Mouse (Mus musculus) lung, postnatal 0 days (tissue): ENCODE results near the gene F2rl2. TPM values are rescaled to one million over a fixed set of nuclear protein-coding genes. Genes with fewer than 3 reads are reported as not detected.

Experiments
- ATAC-seq: fragments of 200-750 bp; cut with Nextera tagmentation; 2 replicates; pipeline ENCODE4 v1.8.0; 2017; ENCODE audit warnings: moderate library complexity
- DNase-seq: peaks from one replicate; pipeline ENCODE4 v3.0.0-alpha.2; 2016; ENCODE audit warnings: low spot score
- H3K27ac ChIP-seq: fragments of 300-500 bp; sonication (generic); 2 replicates; pipeline ENCODE4 v1.5.1; 2014; ENCODE audit warnings: antibody characterized with exemption, mild to moderate bottlenecking, low read length, mixed read lengths
- H3K27me3 ChIP-seq: fragments of 300-500 bp; sonication (generic); replicated peaks from 2 replicates; pipeline ENCODE4 v1.6.1; 2014; ENCODE audit warnings: low read length, mixed read lengths; ENCODE audit not compliant: insufficient read depth
- H3K36me3 ChIP-seq: fragments of 300-500 bp; sonication (generic); 2 replicates; pipeline ENCODE4 v1.6.1; 2014; ENCODE audit warnings: low read length, mixed read lengths; ENCODE audit not compliant: insufficient read depth
- H3K4me1 ChIP-seq: fragments of 300-500 bp; sonication (generic); 2 replicates; pipeline ENCODE4 v1.6.1; 2014; ENCODE audit warnings: antibody characterized with exemption, low read depth, low read length, mixed read lengths; ENCODE audit not compliant: insufficient read depth
- H3K4me2 ChIP-seq: fragments of 300-500 bp; sonication (generic); replicated peaks from 2 replicates; pipeline ENCODE4 v1.6.1; 2014; ENCODE audit warnings: low read depth, mild to moderate bottlenecking, low read length, moderate library complexity, mixed read lengths
- H3K4me3 ChIP-seq: fragments of 300-500 bp; sonication (generic); 2 replicates; pipeline ENCODE4 v1.5.1; 2014; ENCODE audit warnings: low read depth, low read length
- H3K9ac ChIP-seq: fragments of 300-500 bp; sonication (generic); replicated peaks from 2 replicates; pipeline ENCODE4 v1.6.1; 2014; ENCODE audit warnings: low read depth, mild to moderate bottlenecking
- H3K9me3 ChIP-seq: fragments of 300-500 bp; sonication (generic); 2 replicates; pipeline ENCODE4 v1.6.1; 2016; ENCODE audit warnings: low read length, mixed read lengths
- CTCF ChIP-seq: IDR thresholded peaks from 2 replicates; pipeline ENCODE4 v1.5.1; 2016; ENCODE audit warnings: antibody characterized with exemption, mild to moderate bottlenecking
- EP300 ChIP-seq: IDR thresholded peaks from 2 replicates; pipeline ENCODE4 v1.6.1; 2016; ENCODE audit warnings: antibody characterized with exemption, mild to moderate bottlenecking, control low read depth
- WGBS: fragments of 180-500 bp; shearing (Covaris S2); extraction: QIAGEN DNeasy Blood & Tissue Kit; methylation state at CpG from one replicate; pipeline ENCODE4 v1.1.7; 2014; 5-methylcytosine and 5-hydroxymethylcytosine counted together
- polyA plus RNA-seq: library from polyadenylated mRNA; unstranded; fragments of >200 nt; fragmentation: Nextera tagmentation; extraction: Ambion mirVana; gene quantifications from 2 replicates; pipeline ENCODE4 v1.2.1, GENCODE M21; 2015

The F2rl2 gene
- polyA plus RNA-seq, 1 experiment from 2014 or later = 1.4 TPM

DNA sequence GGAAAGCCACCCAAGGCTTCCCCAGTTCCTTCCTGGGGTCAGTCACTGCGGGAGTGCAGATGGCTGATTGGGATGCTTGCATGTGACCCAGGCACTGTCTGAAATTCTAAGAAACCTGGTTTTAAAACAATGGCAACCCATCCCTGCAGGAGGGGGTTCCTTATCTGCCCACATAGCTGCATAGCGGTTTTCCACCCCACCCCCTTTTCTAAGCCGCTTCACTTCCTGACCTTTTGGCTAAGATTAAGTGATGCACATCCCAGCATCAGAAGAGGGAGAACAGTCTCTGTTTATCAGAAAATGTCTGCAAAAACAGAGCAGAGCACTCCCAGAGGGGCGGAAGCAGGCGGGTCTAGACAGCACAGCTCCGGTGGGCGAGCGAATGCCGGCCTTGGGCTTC, 39.5 kb upstream of the F2rl2 start:
- Histone ChIP-seq H3K36me3 (no peaks in the 10 kb centered on the region), H3K4me2 (no peak overlapping the region), H3K4me3 (no peak overlapping the region), H3K27ac (no peak overlapping the region), H3K4me1 (no peaks in the 10 kb centered on the region), H3K9me3 (no peaks in the 10 kb centered on the region), H3K9ac (no peak overlapping the region), H3K27me3 (no peaks in the 10 kb centered on the region)
- TF ChIP-seq CTCF (no peak), EP300 (no peak)
- peak; percentile 23; the same call in 1 of the 2 replicates for ATAC-seq
- no peak for DNase-seq
- WGBS = 52% methylated on average over 9 of the region's 9 CpGs

DNA sequence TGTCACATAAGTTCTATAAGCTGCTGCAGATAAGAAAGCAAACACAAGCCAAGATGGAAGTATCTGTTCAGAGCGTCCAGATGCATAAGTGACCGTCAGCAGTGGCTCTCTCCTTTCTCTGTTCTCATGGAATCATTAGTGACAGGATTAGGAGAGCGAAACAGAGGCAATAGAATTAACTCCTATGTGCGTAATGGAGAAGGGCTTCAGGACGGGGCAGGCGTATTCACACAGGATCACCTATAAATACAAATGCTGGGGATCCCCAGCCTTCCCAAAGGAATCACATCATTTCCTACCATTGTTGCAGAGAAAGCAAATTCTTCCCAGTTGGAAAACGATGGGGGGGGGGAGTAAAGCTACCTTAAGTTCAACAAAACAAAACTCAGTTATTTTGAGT, 37.2 kb upstream of the F2rl2 start:
- H3K4me2 ChIP-seq = 0 out of 2 replicates have a peak overlapping the region, but pooled peaks have one; percentile 22
- no peak overlapping the region for H3K9ac ChIP-seq
- H3K27me3 ChIP-seq = no peaks in the 10 kb centered on the region
- 54% methylated on average over 7 of the region's 7 CpGs for WGBS
- no peaks in the 10 kb centered on the region for H3K36me3 ChIP-seq
- TF ChIP-seq CTCF (no peak), EP300 (no peak)
- H3K9me3 ChIP-seq = no peaks in the 10 kb centered on the region
- ATAC-seq = peak; percentile 32; the same call in 1 of the 2 replicates
- H3K27ac ChIP-seq = 0 out of 2 replicates have a peak overlapping the region, but pooled peaks have one; percentile 38
- no peaks in the 10 kb centered on the region for H3K4me1 ChIP-seq
- H3K4me3 ChIP-seq = no peak overlapping the region
- DNase-seq = no peak

DNA sequence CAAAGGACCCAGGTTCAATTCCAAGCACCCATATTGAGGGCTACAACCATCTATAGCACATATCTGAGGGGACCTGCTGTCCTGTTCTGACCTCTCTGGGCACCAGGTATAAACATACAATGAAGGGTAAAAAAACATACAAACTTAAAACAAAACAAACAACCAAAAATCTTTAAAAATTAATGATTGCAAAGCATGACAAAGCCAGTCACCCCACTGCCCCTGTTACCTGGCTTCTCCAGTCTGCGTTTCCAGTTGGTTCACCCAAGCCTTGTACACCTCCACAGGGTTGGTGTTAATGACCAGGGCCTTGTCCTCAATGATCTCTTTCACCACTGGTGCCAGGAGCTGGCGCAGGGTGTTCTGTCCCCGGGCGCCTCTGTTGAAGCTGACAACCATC, 32.8 kb upstream of the F2rl2 start:
- 99% methylated on average over 4 of the region's 4 CpGs for WGBS
- TF ChIP-seq CTCF (no peak), EP300 (no peak)
- no peak for ATAC-seq

DNA sequence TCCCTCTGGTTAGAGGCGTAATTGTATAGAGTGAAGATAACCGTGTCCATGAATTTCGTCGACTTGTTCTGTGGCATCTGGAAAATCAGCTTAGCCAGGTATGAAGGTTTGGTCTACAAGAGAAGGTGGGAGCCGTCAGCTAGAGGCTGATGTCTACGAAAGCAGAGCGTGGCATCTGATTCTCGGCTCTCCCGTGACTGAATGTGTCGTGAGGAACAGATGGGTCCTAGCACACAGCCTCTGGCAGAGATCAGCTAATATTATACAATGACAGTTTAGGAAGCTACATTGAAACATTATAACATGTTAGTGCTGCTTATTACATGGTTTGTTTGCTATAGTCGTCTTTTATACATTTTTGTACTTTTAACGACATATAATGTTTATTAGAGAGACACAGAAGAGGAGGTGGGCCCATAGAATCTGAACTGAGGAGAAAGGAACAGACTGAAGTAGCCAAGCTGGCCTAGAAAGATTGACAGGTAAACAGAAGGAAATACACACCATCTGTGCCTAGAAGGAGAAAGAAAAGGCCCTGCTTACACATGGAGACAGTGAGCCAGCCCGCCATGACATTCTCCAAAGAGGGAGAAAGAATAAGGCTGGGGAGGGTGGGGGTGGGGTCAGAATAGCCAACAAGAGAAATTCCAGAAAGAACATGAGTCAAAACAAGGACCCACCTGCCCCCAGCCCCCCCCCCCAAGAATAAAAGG, 30.9 kb upstream of the F2rl2 start:
- ATAC-seq (no peak), DNase-seq (no peak)
- Histone ChIP-seq H3K4me2 (no peak overlapping the region), H3K27ac (no peak overlapping the region), H3K27me3 (no peaks in the 10 kb centered on the region), H3K4me1 (no peaks in the 10 kb centered on the region), H3K4me3 (no peak overlapping the region), H3K9me3 (no peaks in the 10 kb centered on the region), H3K36me3 (no peaks in the 10 kb centered on the region), H3K9ac (no peak overlapping the region)
- 89% methylated on average over 13 of the region's 13 CpGs for WGBS
- TF ChIP-seq CTCF (no peak), EP300 (no peak)

More for the DNA sequence above, 32.8 kb upstream of the F2rl2 start:
- DNase-seq = no peak
- H3K27ac ChIP-seq = no peak overlapping the region
- H3K9me3 ChIP-seq = no peaks in the 10 kb centered on the region
- H3K27me3 ChIP-seq = no peaks in the 10 kb centered on the region
- no peaks in the 10 kb centered on the region for H3K36me3 ChIP-seq
- no peak overlapping the region for H3K9ac ChIP-seq
- no peak overlapping the region for H3K4me3 ChIP-seq
- H3K4me1 ChIP-seq = no peaks in the 10 kb centered on the region
- no peak overlapping the region for H3K4me2 ChIP-seq

DNA sequence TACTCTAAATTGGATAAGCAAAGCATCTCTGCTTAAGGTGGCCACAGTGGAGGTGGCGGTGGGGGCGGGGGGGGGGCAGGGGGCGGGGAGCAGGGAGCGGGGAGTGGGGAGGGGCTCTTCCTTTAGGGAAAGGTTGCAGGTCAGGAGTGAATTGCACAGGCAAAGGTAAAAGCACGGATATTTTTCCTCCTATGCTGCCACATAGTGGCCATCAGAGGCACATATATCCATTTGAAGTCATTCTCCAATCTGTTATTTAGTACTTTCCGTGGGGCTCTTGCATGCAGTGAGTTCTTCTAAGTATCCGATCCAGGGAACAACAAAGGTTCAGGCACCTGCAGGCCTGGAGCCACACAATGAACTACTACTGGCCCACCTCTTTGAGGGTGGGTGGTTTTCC, 29.4 kb upstream of the F2rl2 start:
- Histone ChIP-seq H3K4me2 (no peak overlapping the region), H3K27me3 (no peaks in the 10 kb centered on the region), H3K9ac (no peak overlapping the region), H3K9me3 (no peaks in the 10 kb centered on the region), H3K36me3 (no peaks in the 10 kb centered on the region), H3K4me1 (no peaks in the 10 kb centered on the region), H3K4me3 (no peak overlapping the region), H3K27ac (no peak overlapping the region)
- TF ChIP-seq CTCF (peak; percentile 70), EP300 (no peak)
- peak; percentile 68 for DNase-seq
- ATAC-seq = peak; percentile 43; the same call in 1 of the 2 replicates
- 15% methylated on average over 7 of the region's 7 CpGs for WGBS

DNA sequence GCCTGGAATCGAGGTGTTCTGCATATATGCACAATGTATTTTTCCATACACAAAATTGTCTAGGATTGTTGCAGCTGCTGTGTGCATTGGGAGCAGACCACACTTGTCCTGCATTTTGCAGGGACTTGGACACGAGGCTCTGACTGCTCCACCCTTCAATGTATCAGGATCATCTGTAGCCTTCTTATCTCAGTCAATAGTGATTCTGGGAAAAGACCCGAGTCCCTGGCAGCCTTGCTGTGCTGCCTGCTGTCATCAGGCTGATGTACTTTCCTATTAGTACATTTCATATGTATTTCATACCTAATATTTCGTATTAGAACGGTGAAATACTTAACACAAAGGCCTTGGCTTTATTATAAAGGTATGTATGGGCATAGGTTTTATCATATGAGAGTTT, 26.1 kb upstream of the F2rl2 start:
- Histone ChIP-seq H3K27ac (no peak overlapping the region), H3K9ac (no peak overlapping the region), H3K4me3 (no peak overlapping the region), H3K4me2 (no peak overlapping the region), H3K27me3 (no peaks in the 10 kb centered on the region), H3K9me3 (no peaks in the 10 kb centered on the region), H3K4me1 (no peaks in the 10 kb centered on the region), H3K36me3 (no peaks in the 10 kb centered on the region)
- no peak for DNase-seq
- 82% methylated on average over 5 of the region's 5 CpGs for WGBS
- TF ChIP-seq CTCF = no peak
- no peak for TF ChIP-seq EP300
- ATAC-seq = no peak
